Comparison of ENCODE assay signal across 8 mouse cellular contexts in genomic region chr6:142386285-142387010, GRCm38 (mm10). TPM values are rescaled to one million over a fixed set of nuclear protein-coding genes. Genes with fewer than 3 reads are reported as not detected.
A peak's percentile ranks its signal among the peaks of the same experiment; 100 is the strongest.
DNase-seq lines count a peak whose midpoint lies in the region; ATAC-seq lines count a peak whose summit lies in the region.

No protein-coding gene starts in this region.

- peak overlapping the region; percentile 88 for H3K4me3 ChIP-seq in lung, embryonic 15.5 days
- H3K4me3 ChIP-seq in embryonic facial prominence, embryonic 12.5 days = peak overlapping the region; percentile 97
- peak overlapping the region; percentile 98 for H3K4me3 ChIP-seq in limb, embryonic 10.5 days
- peak overlapping the region; percentile 100 for H3K4me3 ChIP-seq in neural tube, embryonic 15.5 days (replicated peaks)

- no peaks in the 10 kb centered on the region for H3K27me3 ChIP-seq in lung, embryonic 15.5 days
- no peaks in the 10 kb centered on the region for H3K27me3 ChIP-seq in embryonic facial prominence, embryonic 12.5 days
- no peaks in the 10 kb centered on the region for H3K27me3 ChIP-seq in limb, embryonic 10.5 days (ENCODE audit: low read depth, poor library complexity, severe bottlenecking)
- H3K27me3 ChIP-seq in neural tube, embryonic 15.5 days (replicated peaks) = no peaks in the 10 kb centered on the region

- no peaks in the 10 kb centered on the region for H3K36me3 ChIP-seq in lung, embryonic 15.5 days
- H3K36me3 ChIP-seq in embryonic facial prominence, embryonic 12.5 days = no peaks in the 10 kb centered on the region
- peaks cover 10% of the 10 kb centered on the region for H3K36me3 ChIP-seq in limb, embryonic 10.5 days
- H3K36me3 ChIP-seq in neural tube, embryonic 15.5 days = no peaks in the 10 kb centered on the region

- no peak overlapping the region for H3K27ac ChIP-seq in lung, embryonic 15.5 days
- H3K27ac ChIP-seq in embryonic facial prominence, embryonic 12.5 days = no peak overlapping the region
- H3K27ac ChIP-seq in limb, embryonic 10.5 days = peak overlapping the region; percentile 92
- peak overlapping the region; percentile 71 for H3K27ac ChIP-seq in neural tube, embryonic 15.5 days (replicated peaks)

- H3K9ac ChIP-seq in lung, embryonic 15.5 days = peak overlapping the region; percentile 41
- H3K9ac ChIP-seq in embryonic facial prominence, embryonic 12.5 days = peak overlapping the region; percentile 52
- H3K9ac ChIP-seq in neural tube, embryonic 15.5 days (replicated peaks) = peak overlapping the region; percentile 64

- H3K9me3 ChIP-seq in lung, embryonic 15.5 days = no peaks in the 10 kb centered on the region
- no peaks in the 10 kb centered on the region for H3K9me3 ChIP-seq in embryonic facial prominence, embryonic 12.5 days
- no peaks in the 10 kb centered on the region for H3K9me3 ChIP-seq in limb, embryonic 10.5 days (replicated peaks)
- H3K9me3 ChIP-seq in neural tube, embryonic 15.5 days (replicated peaks) = no peaks in the 10 kb centered on the region

- 2% methylated on average over 31 of the region's 31 CpGs for WGBS in lung, embryonic 15.5 days
- 7% methylated on average over 31 of the region's 31 CpGs for WGBS in embryonic facial prominence, embryonic 12.5 days
- 6% methylated on average over 31 of the region's 31 CpGs for WGBS in limb, embryonic 10.5 days
- 6% methylated on average over 31 of the region's 31 CpGs for WGBS in neural tube, embryonic 15.5 days

- no peak for ATAC-seq in lung, embryonic 15.5 days (ENCODE audit: borderline replicate concordance, extremely low read depth, low FRiP score, low TSS enrichment)
- ATAC-seq in embryonic facial prominence, embryonic 12.5 days (ENCODE audit: insufficient number of reproducible peaks, insufficient read depth, low FRiP score, low TSS enrichment) = peak; percentile 58
- ATAC-seq in neural tube, embryonic 15.5 days (ENCODE audit: low FRiP score) = peak; percentile 87

- H3K4me1 ChIP-seq in lung, embryonic 15.5 days = peaks cover 14% of the 10 kb centered on the region
- H3K4me1 ChIP-seq in embryonic facial prominence, embryonic 12.5 days = peaks cover 12% of the 10 kb centered on the region; the same call in 1 of the 2 replicates
- H3K4me1 ChIP-seq in limb, embryonic 10.5 days = peaks cover 29% of the 10 kb centered on the region
- H3K4me1 ChIP-seq in neural tube, embryonic 15.5 days = peaks cover 27% of the 10 kb centered on the region

- peak overlapping the region; percentile 74 for H3K4me2 ChIP-seq in lung, embryonic 15.5 days
- peak overlapping the region; percentile 69 for H3K4me2 ChIP-seq in embryonic facial prominence, embryonic 12.5 days (replicated peaks)
- peak overlapping the region; percentile 88 for H3K4me2 ChIP-seq in neural tube, embryonic 15.5 days

- DNase-seq in lung, postnatal 25 days (ENCODE audit: low spot score) = no peak
- DNase-seq in limb, embryonic 10.5 days (ENCODE audit: low spot score) = no peak
- no peak for DNase-seq in thymus, postnatal 0 days (ENCODE audit: low spot score)
- no peak for DNase-seq in thymus, postnatal 25 days
- no peak for DNase-seq in urinary bladder, postnatal 14 days (ENCODE audit: low spot score)

RNA-seq across cellular contexts. Expression of gene Recql, which starts 0.4 kb away (rescaled TPM):
- 27.1 and 27.4 TPM in 2 replicates for polyA plus RNA-seq in lung, embryonic 15.5 days (2015; fragmentation: Nextera tagmentation; extraction: Ambion mirVana)
- 32.8 and 33.8 TPM in 2 replicates for polyA plus RNA-seq in embryonic facial prominence, embryonic 12.5 days (2016; fragmentation: Nextera tagmentation; extraction: Ambion mirVana)
- polyA plus RNA-seq in limb, embryonic 10.5 days (2016; fragmentation: Nextera tagmentation; extraction: Ambion mirVana) = 30.0 and 31.5 TPM in 2 replicates
- 21.4 and 21.6 TPM in 2 replicates for polyA plus RNA-seq in neural tube, embryonic 15.5 days (2015; fragmentation: Nextera tagmentation; extraction: Ambion mirVana)
- 44.4 and 48.7 TPM in 2 replicates for polyA plus RNA-seq in thymus, postnatal 0 days (2015; fragmentation: Nextera tagmentation; extraction: Ambion mirVana)

RNA-seq across cellular contexts. Expression of gene Golt1b, which starts 0.6 kb away (rescaled TPM):
- 90.7 and 94.1 TPM in 2 replicates for polyA plus RNA-seq in lung, embryonic 15.5 days (2015; fragmentation: Nextera tagmentation; extraction: Ambion mirVana)
- polyA plus RNA-seq in embryonic facial prominence, embryonic 12.5 days (2016; fragmentation: Nextera tagmentation; extraction: Ambion mirVana) = 112 and 117 TPM in 2 replicates
- polyA plus RNA-seq in limb, embryonic 10.5 days (2016; fragmentation: Nextera tagmentation; extraction: Ambion mirVana) = 115 and 125 TPM in 2 replicates
- 69.5 and 74.9 TPM in 2 replicates for polyA plus RNA-seq in neural tube, embryonic 15.5 days (2015; fragmentation: Nextera tagmentation; extraction: Ambion mirVana)
- 69.2 and 71.7 TPM in 2 replicates for polyA plus RNA-seq in thymus, postnatal 0 days (2015; fragmentation: Nextera tagmentation; extraction: Ambion mirVana)

RNA-seq across cellular contexts. Expression of gene Spx, which starts 26.8 kb away (rescaled TPM):
- 0.61 and 0.91 TPM in 2 replicates for polyA plus RNA-seq in lung, embryonic 15.5 days (2015; fragmentation: Nextera tagmentation; extraction: Ambion mirVana)
- polyA plus RNA-seq in embryonic facial prominence, embryonic 12.5 days (2016; fragmentation: Nextera tagmentation; extraction: Ambion mirVana) = 0.67 and 0.88 TPM in 2 replicates
- 0.54 and 0.78 TPM in 2 replicates for polyA plus RNA-seq in limb, embryonic 10.5 days (2016; fragmentation: Nextera tagmentation; extraction: Ambion mirVana)
- polyA plus RNA-seq in neural tube, embryonic 15.5 days (2015; fragmentation: Nextera tagmentation; extraction: Ambion mirVana) = 1.2 and 1.5 TPM in 2 replicates
- polyA plus RNA-seq in thymus, postnatal 0 days (2015; fragmentation: Nextera tagmentation; extraction: Ambion mirVana) = 0.22 and 0.24 TPM in 2 replicates

RNA-seq across cellular contexts. Expression of gene Pyroxd1, which starts 41.0 kb away (rescaled TPM):
- polyA plus RNA-seq in lung, embryonic 15.5 days (2015; fragmentation: Nextera tagmentation; extraction: Ambion mirVana) = 15.4 and 15.7 TPM in 2 replicates
- polyA plus RNA-seq in embryonic facial prominence, embryonic 12.5 days (2016; fragmentation: Nextera tagmentation; extraction: Ambion mirVana) = 19.0 and 19.7 TPM in 2 replicates
- polyA plus RNA-seq in limb, embryonic 10.5 days (2016; fragmentation: Nextera tagmentation; extraction: Ambion mirVana) = 13.5 and 17.0 TPM in 2 replicates
- 18.2 and 18.7 TPM in 2 replicates for polyA plus RNA-seq in neural tube, embryonic 15.5 days (2015; fragmentation: Nextera tagmentation; extraction: Ambion mirVana)
- 20.4 and 22.6 TPM in 2 replicates for polyA plus RNA-seq in thymus, postnatal 0 days (2015; fragmentation: Nextera tagmentation; extraction: Ambion mirVana)

Comparison
In these comparisons a context has a peak if more than half of its experiments do, and no peak if none do; other contexts are left out.
1. H3K27ac ChIP-seq: peak in limb, embryonic 10.5 days (single experiment) and neural tube, embryonic 15.5 days (single experiment); none in lung, embryonic 15.5 days (single experiment) and embryonic facial prominence, embryonic 12.5 days (single experiment).
2. Peak in every context shown above with its lines, with median percentiles within 50 percentile points of each other: H3K4me2 ChIP-seq, H3K4me3 ChIP-seq and H3K9ac ChIP-seq.